Mouse (Mus musculus) liver, embryonic 14.5 days (tissue): ENCODE data around the gene Sp1.

Experiments used
- CTCF ChIP-seq: IDR thresholded peaks from 2 replicates; pipeline ENCODE4 v1.5.1; 2016; ENCODE audit warnings: antibody characterized with exemption, low read depth, control low read depth
- EP300 ChIP-seq: IDR thresholded peaks from 2 replicates; pipeline ENCODE4 v1.6.1; 2016; ENCODE audit warnings: antibody characterized with exemption, low read depth

DNA sequence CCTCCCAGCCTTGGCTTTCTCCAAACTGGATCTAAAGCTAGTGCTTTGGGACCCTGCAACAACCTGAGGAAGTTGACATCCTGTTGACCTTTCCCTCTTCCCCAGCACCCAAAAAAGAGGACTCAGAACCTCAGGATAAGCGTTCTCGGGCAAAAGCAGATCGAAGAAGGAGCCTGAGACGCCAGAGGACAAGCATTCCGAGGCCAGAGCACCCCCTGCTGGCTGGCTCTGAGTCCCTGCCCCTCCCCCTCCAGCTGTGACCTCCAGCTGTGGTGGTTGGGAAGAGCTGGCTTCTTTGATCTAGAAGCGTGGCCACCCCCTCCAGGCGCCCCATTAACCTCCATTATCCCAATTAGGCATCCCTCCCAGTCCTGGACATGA lies 28.8 kb upstream of the Sp1 start:
- TF ChIP-seq CTCF: peak; percentile 96
- TF ChIP-seq EP300: no peak
